Mouse (Mus musculus) stomach, postnatal 0 days (tissue): ENCODE measurements at regions not wholly inside any gene's neighbourhood (a gene's known extent, or its start where the extent isn't known, plus 50 kb on each side); places are given as distances from the start of the nearest gene placed in this dataset.

Experiments used
- ATAC-seq: fragments of 200-750 bp; cut with Nextera tagmentation; 2 replicates; pipeline ENCODE4 v1.8.0; 2017; ENCODE audit not compliant: low FRiP score, low TSS enrichment
- DNase-seq: peaks from one replicate; pipeline ENCODE4 v3.0.0-alpha.2; 2016; ENCODE audit warnings: low spot score
- H3K27ac ChIP-seq: fragments of 300-500 bp; sonication (generic); replicated peaks from 2 replicates; pipeline ENCODE4 v1.5.1; 2014; ENCODE audit warnings: mild to moderate bottlenecking, control low read depth
- H3K27me3 ChIP-seq: fragments of 300-500 bp; sonication (generic); 2 replicates; pipeline ENCODE4 v1.6.1; 2014; ENCODE audit warnings: low read length; ENCODE audit not compliant: control insufficient read depth, insufficient read depth
- H3K36me3 ChIP-seq: fragments of 300-500 bp; sonication (generic); 2 replicates; pipeline ENCODE4 v1.6.1; 2014; ENCODE audit warnings: low read length, mixed read lengths; ENCODE audit not compliant: control insufficient read depth, insufficient read depth
- H3K4me1 ChIP-seq: fragments of 300-500 bp; sonication (generic); replicated peaks from 2 replicates; pipeline ENCODE4 v1.6.1; 2014; ENCODE audit warnings: antibody characterized with exemption; ENCODE audit not compliant: control insufficient read depth, insufficient read depth
- H3K4me2 ChIP-seq: fragments of 300-500 bp; sonication (generic); replicated peaks from 2 replicates; pipeline ENCODE4 v1.6.1; 2014; ENCODE audit warnings: low read depth, mild to moderate bottlenecking, control low read depth, moderate library complexity
- H3K4me3 ChIP-seq: fragments of 300-500 bp; sonication (generic); 2 replicates; pipeline ENCODE4 v1.5.1; 2014; ENCODE audit warnings: low read depth, low read length, control low read depth
- H3K9ac ChIP-seq: fragments of 300-500 bp; sonication (generic); 2 replicates; pipeline ENCODE4 v1.6.1; 2014; ENCODE audit warnings: mild to moderate bottlenecking, low read length, control low read depth, mixed read lengths
- H3K9me3 ChIP-seq: fragments of 300-500 bp; sonication (generic); 2 replicates; pipeline ENCODE4 v1.6.1; 2016; ENCODE audit warnings: low read length; ENCODE audit not compliant: control insufficient read depth
- CTCF ChIP-seq: IDR thresholded peaks from 2 replicates; pipeline ENCODE4 v1.5.1; 2016; ENCODE audit warnings: antibody characterized with exemption, low read depth, mild to moderate bottlenecking, moderate library complexity
- EP300 ChIP-seq: optimal IDR thresholded peaks from 2 replicates; pipeline ENCODE3; 2016; ENCODE audit warnings: antibody characterized with exemption
- WGBS: fragments of 180-500 bp; shearing (Covaris S2); extraction: QIAGEN DNeasy Blood & Tissue Kit; methylation state at CpG from one replicate; pipeline ENCODE4 v1.1.7; 2014; 5-methylcytosine and 5-hydroxymethylcytosine counted together

GRCm38 (mm10) chr2:38420498-38420897, 81.4 kb downstream of the Lhx2 start:
- 37% methylated on average over 3 of the region's 3 CpGs for WGBS
- no peak for ATAC-seq
- DNase-seq = no peak

GRCm38 (mm10) chr2:38422406-38422805, 83.3 kb downstream of the Lhx2 start:
- H3K27ac ChIP-seq = no peak overlapping the region
- H3K27me3 ChIP-seq = no peaks in the 10 kb centered on the region
- H3K4me3 ChIP-seq = no peak overlapping the region
- H3K4me2 ChIP-seq = no peak overlapping the region
- H3K4me1 ChIP-seq = no peaks in the 10 kb centered on the region
- ATAC-seq (no peak), DNase-seq (no peak)
- H3K36me3 ChIP-seq = no peaks in the 10 kb centered on the region
- no peaks in the 10 kb centered on the region for H3K9me3 ChIP-seq
- no peak overlapping the region for H3K9ac ChIP-seq
- WGBS = 69% methylated on average over 3 of the region's 3 CpGs
- TF ChIP-seq CTCF (no peak), EP300 (no peak)

More at GRCm38 (mm10) chr2:38420498-38420897, 81.4 kb downstream of the Lhx2 start:
- no peak overlapping the region for H3K4me3 ChIP-seq
- H3K4me1 ChIP-seq = no peaks in the 10 kb centered on the region
- H3K27ac ChIP-seq = no peak overlapping the region
- H3K36me3 ChIP-seq = no peaks in the 10 kb centered on the region
- H3K4me2 ChIP-seq = no peak overlapping the region
- no peaks in the 10 kb centered on the region for H3K9me3 ChIP-seq
- no peak for TF ChIP-seq CTCF
- TF ChIP-seq EP300 = no peak
- no peak overlapping the region for H3K9ac ChIP-seq
- no peaks in the 10 kb centered on the region for H3K27me3 ChIP-seq

- WGBS = 37% methylated on average over 7 of the region's 7 CpGs
- TF ChIP-seq CTCF (no peak), EP300 (no peak)
Measured at GRCm38 (mm10) chr2:38423886-38424277, 84.8 kb downstream of the Lhx2 start.

GRCm38 (mm10) chr2:38424278-38424931, 85.3 kb downstream of the Lhx2 start:
- H3K4me1 ChIP-seq = no peaks in the 10 kb centered on the region
- ATAC-seq (no peak), DNase-seq (no peak)
- H3K4me2 ChIP-seq = no peak overlapping the region
- H3K27me3 ChIP-seq = no peaks in the 10 kb centered on the region
- no peaks in the 10 kb centered on the region for H3K36me3 ChIP-seq
- H3K27ac ChIP-seq = no peak overlapping the region
- H3K9me3 ChIP-seq = no peaks in the 10 kb centered on the region
- H3K4me3 ChIP-seq = no peak overlapping the region
- 8% methylated on average over 17 of the region's 22 CpGs for WGBS
- TF ChIP-seq CTCF (no peak), EP300 (no peak)
- no peak overlapping the region for H3K9ac ChIP-seq

More at GRCm38 (mm10) chr2:38423886-38424277, 84.8 kb downstream of the Lhx2 start:
- ATAC-seq (no peak), DNase-seq (no peak)
- Histone ChIP-seq H3K4me2 (no peak overlapping the region), H3K9me3 (no peaks in the 10 kb centered on the region), H3K36me3 (no peaks in the 10 kb centered on the region), H3K4me3 (no peak overlapping the region), H3K9ac (no peak overlapping the region), H3K27ac (no peak overlapping the region), H3K27me3 (no peaks in the 10 kb centered on the region), H3K4me1 (no peaks in the 10 kb centered on the region)

- H3K9ac ChIP-seq = no peak overlapping the region
- H3K27ac ChIP-seq = no peak overlapping the region
- ATAC-seq = no peak
- TF ChIP-seq EP300 = no peak
- TF ChIP-seq CTCF = no peak
- no peaks in the 10 kb centered on the region for H3K27me3 ChIP-seq
- no peaks in the 10 kb centered on the region for H3K4me1 ChIP-seq
- H3K9me3 ChIP-seq = no peaks in the 10 kb centered on the region
- no peak for DNase-seq
- H3K4me2 ChIP-seq = no peak overlapping the region
- no peak overlapping the region for H3K4me3 ChIP-seq
- H3K36me3 ChIP-seq = no peaks in the 10 kb centered on the region
- WGBS = 36% methylated on average over 9 of the region's 9 CpGs
Measured at GRCm38 (mm10) chr2:38424976-38425375, 85.9 kb downstream of the Lhx2 start.

GRCm38 (mm10) chr2:38429752-38430378, 81.6 kb upstream of the Nek6 start:
- Histone ChIP-seq H3K36me3 (no peaks in the 10 kb centered on the region), H3K27me3 (no peaks in the 10 kb centered on the region), H3K27ac (no peak overlapping the region), H3K4me1 (no peaks in the 10 kb centered on the region), H3K9me3 (no peaks in the 10 kb centered on the region), H3K9ac (no peak overlapping the region), H3K4me2 (no peak overlapping the region), H3K4me3 (no peak overlapping the region)
- DNase-seq (peak; percentile 80), ATAC-seq (no peak)
- no peak for TF ChIP-seq EP300
- TF ChIP-seq CTCF = peak; percentile 90
- 40% methylated on average over 6 of the region's 6 CpGs for WGBS
